Mouse (Mus musculus) MN1 (cell line): Measurements from ENCODE around the gene Cbr3.
A peak's percentile ranks its signal among the peaks of the same experiment; 100 is the strongest.
"Not testable (repeated sequence)": the region's sequence is repeated elsewhere in the genome, so short reads cannot be mapped to it uniquely, and the experiment has no call there.

Experiments
- DNase-seq: peaks from one replicate; pipeline ENCODE4 v3.0.0-alpha.2; 2016; ENCODE audit warnings: low spot score

Cbr3 gene

GRCm38 (mm10) chr16:93682689-93683507, at the start of gene Cbr3:
Gene Cbr3, plus strand, starts transcription at chr16:93683215.
- peak; percentile 77 for DNase-seq

GRCm38 (mm10) chr16:93644006-93644405, 39.0 kb upstream of the Cbr3 start:
- no peak for DNase-seq

GRCm38 (mm10) chr16:93648441-93649183, 34.4 kb upstream of the Cbr3 start:
- no peak for DNase-seq

GRCm38 (mm10) chr16:93667976-93668375, 15.0 kb upstream of the Cbr3 start:
- no peak for DNase-seq

GRCm38 (mm10) chr16:93669521-93669920, 13.5 kb upstream of the Cbr3 start:
- no peak for DNase-seq

- not testable (repeated sequence) for DNase-seq
These were observed 12.5 kb upstream of the Cbr3 start for GRCm38 (mm10) chr16:93670466-93670865.

GRCm38 (mm10) chr16:93671064-93671463, 12.0 kb upstream of the Cbr3 start:
- no peak for DNase-seq

GRCm38 (mm10) chr16:93676376-93676775, 6.6 kb upstream of the Cbr3 start:
- DNase-seq = no peak

GRCm38 (mm10) chr16:93678206-93678605, 4.8 kb upstream of the Cbr3 start:
- no peak for DNase-seq

GRCm38 (mm10) chr16:93679165-93679564, 3.9 kb upstream of the Cbr3 start:
- no peak for DNase-seq

GRCm38 (mm10) chr16:93682156-93682688, 793 bp upstream of the Cbr3 start:
- no peak for DNase-seq

GRCm38 (mm10) chr16:93683508-93684236, 657 bp downstream of the Cbr3 start:
- DNase-seq = peak; percentile 44

- peak; percentile 7 for DNase-seq
These were observed 1.4 kb downstream of the Cbr3 start for GRCm38 (mm10) chr16:93684441-93684840.

- not testable (repeated sequence) for DNase-seq
These were observed 2.8 kb downstream of the Cbr3 start for GRCm38 (mm10) chr16:93685783-93686182.

- no peak for DNase-seq
These were observed 3.4 kb downstream of the Cbr3 start for GRCm38 (mm10) chr16:93686421-93686820.

- peak; percentile 52 for DNase-seq
These were observed 3.9 kb downstream of the Cbr3 start for GRCm38 (mm10) chr16:93686945-93687344.

GRCm38 (mm10) chr16:93691206-93691841, 8.3 kb downstream of the Cbr3 start:
- DNase-seq = no peak

- DNase-seq = no peak
These were observed 9.7 kb downstream of the Cbr3 start for GRCm38 (mm10) chr16:93692744-93693143.

GRCm38 (mm10) chr16:93707116-93707515, 24.1 kb downstream of the Cbr3 start:
- no peak for DNase-seq

GRCm38 (mm10) chr16:93709217-93709616, 26.2 kb downstream of the Cbr3 start:
- DNase-seq = no peak

GRCm38 (mm10) chr16:93710924-93711323, 27.9 kb downstream of the Cbr3 start:
- peak; percentile 86 for DNase-seq
